Mouse (Mus musculus) heart, postnatal 0 days (tissue): ENCODE measurements around the gene Ccnb1ip1. TPM values are rescaled to one million over a fixed set of nuclear protein-coding genes. Genes with fewer than 3 reads are reported as not detected.

Experiments used
- ATAC-seq: fragments of 200-750 bp; cut with Nextera tagmentation; 2 replicates; pipeline ENCODE4 v1.8.0; 2017; ENCODE audit warnings: low read depth, moderate number of reproducible peaks, moderate library complexity; ENCODE audit not compliant: insufficient read depth
- DNase-seq: peaks from one replicate; pipeline ENCODE4 v3.0.0-alpha.2; 2016; ENCODE audit warnings: low spot score
- H3K27ac ChIP-seq: fragments of 300-500 bp; sonication (generic); 2 replicates; pipeline ENCODE4 v1.5.1; 2014; ENCODE audit warnings: low read depth, mild to moderate bottlenecking
- H3K27me3 ChIP-seq: fragments of 300-500 bp; sonication (generic); 2 replicates; pipeline ENCODE4 v1.6.1; 2014; ENCODE audit warnings: low read length, mixed read lengths; ENCODE audit not compliant: control insufficient read depth, insufficient read depth
- H3K36me3 ChIP-seq: fragments of 300-500 bp; sonication (generic); replicated peaks from 2 replicates; pipeline ENCODE4 v1.6.1; 2014; ENCODE audit warnings: low read length, mixed read lengths; ENCODE audit not compliant: control insufficient read depth, insufficient read depth
- H3K4me1 ChIP-seq: fragments of 300-500 bp; sonication (generic); 2 replicates; pipeline ENCODE4 v1.6.1; 2014; ENCODE audit warnings: antibody characterized with exemption; ENCODE audit not compliant: control insufficient read depth, insufficient read depth
- H3K4me2 ChIP-seq: fragments of 300-500 bp; sonication (generic); 2 replicates; pipeline ENCODE4 v1.6.1; 2014; ENCODE audit warnings: low read depth, mild to moderate bottlenecking, low read length, moderate library complexity
- H3K4me3 ChIP-seq: fragments of 300-500 bp; sonication (generic); 2 replicates; pipeline ENCODE4 v1.5.1; 2014; ENCODE audit warnings: low read depth, low read length
- H3K9ac ChIP-seq: fragments of 300-500 bp; sonication (generic); replicated peaks from 2 replicates; pipeline ENCODE4 v1.6.1; 2014; ENCODE audit warnings: low read depth, low read length, mixed read lengths
- H3K9me3 ChIP-seq: fragments of 300-500 bp; sonication (generic); replicated peaks from 2 replicates; pipeline ENCODE4 v1.6.1; 2016; ENCODE audit warnings: low read length; ENCODE audit not compliant: control insufficient read depth
- CTCF ChIP-seq: IDR thresholded peaks from 2 replicates; pipeline ENCODE4 v1.5.1; 2016; ENCODE audit warnings: antibody characterized with exemption, control low read depth, low read depth
- EP300 ChIP-seq: IDR thresholded peaks from 2 replicates; pipeline ENCODE4 v1.6.1; 2016; ENCODE audit warnings: antibody characterized with exemption, low read depth
- WGBS: fragments of 180-500 bp; shearing (Covaris S2); extraction: QIAGEN DNeasy Blood & Tissue Kit; methylation state at CpG from one replicate; pipeline ENCODE4 v1.1.7; 2014; 5-methylcytosine and 5-hydroxymethylcytosine counted together
- polyA plus RNA-seq: library from polyadenylated mRNA; unstranded; fragments of >200 nt; fragmentation: Nextera tagmentation; extraction: Ambion mirVana; gene quantifications from 2 replicates; pipeline ENCODE4 v1.2.1, GENCODE M21; 2015
- total RNA-seq: library from RNA; depleted of rRNA; stranded (reverse); fragments of >200 nt; gene quantifications from 2 replicates; pipeline ENCODE4 v1.2.3, GENCODE M21; 2014; ENCODE audit warnings: low replicate concordance; rRNA removed

Gene Ccnb1ip1
- total and polyA plus RNA-seq, 2 experiments from 2014 or later, result not detected

- 51% methylated on average over 2 of the region's 2 CpGs for WGBS
- Histone ChIP-seq H3K27me3 (no peaks in the 10 kb centered on the region), H3K9ac (no peak overlapping the region), H3K27ac (no peak overlapping the region), H3K4me2 (no peak overlapping the region), H3K4me1 (no peaks in the 10 kb centered on the region), H3K36me3 (no peaks in the 10 kb centered on the region), H3K9me3 (no peaks in the 10 kb centered on the region), H3K4me3 (no peak overlapping the region)
- DNase-seq, result no peak
- ATAC-seq, result no peak
- TF ChIP-seq CTCF (no peak), EP300 (no peak)
These were observed 65.9 kb downstream of the Ccnb1ip1 start for GRCm38 (mm10) chr14:50741584-50741983.

- no peak overlapping the region for H3K27ac ChIP-seq
- no peak overlapping the region for H3K4me3 ChIP-seq
- 57% methylated on average over 2 of the region's 2 CpGs for WGBS
- no peaks in the 10 kb centered on the region for H3K4me1 ChIP-seq
- no peaks in the 10 kb centered on the region for H3K9me3 ChIP-seq
- DNase-seq (no peak), ATAC-seq (no peak)
- no peak overlapping the region for H3K9ac ChIP-seq
- no peak for TF ChIP-seq CTCF
- no peak for TF ChIP-seq EP300
- H3K36me3 ChIP-seq, result no peaks in the 10 kb centered on the region
- H3K27me3 ChIP-seq, result no peaks in the 10 kb centered on the region
- H3K4me2 ChIP-seq, result no peak overlapping the region
These were observed 67.2 kb downstream of the Ccnb1ip1 start for GRCm38 (mm10) chr14:50740334-50740733.

Other genes starting within 250 kb of the Ccnb1ip1 start
- gene Olfr744, start 192.9 kb downstream of the Ccnb1ip1 start, total RNA-seq, result not detected in 2 replicates
- gene Olfr744, start 192.9 kb downstream of the Ccnb1ip1 start, polyA plus RNA-seq, result not detected in 2 replicates
- gene Olfr745, start 168.3 kb downstream of the Ccnb1ip1 start, total RNA-seq, result not detected in 2 replicates
- not detected in 2 replicates for gene Olfr745, start 168.3 kb downstream of the Ccnb1ip1 start, polyA plus RNA-seq
- gene Olfr746, start 160.6 kb downstream of the Ccnb1ip1 start, total RNA-seq, result not detected in 2 replicates
- not detected in 2 replicates for gene Olfr746, start 160.6 kb downstream of the Ccnb1ip1 start, polyA plus RNA-seq
- gene Olfr747, start 114.5 kb downstream of the Ccnb1ip1 start, total RNA-seq, result not detected in 2 replicates
- gene Olfr747, start 114.5 kb downstream of the Ccnb1ip1 start, polyA plus RNA-seq, result not detected in 2 replicates
- gene Olfr748, start 100.4 kb downstream of the Ccnb1ip1 start, total RNA-seq, result not detected in 2 replicates
- not detected in 2 replicates for gene Olfr748, start 100.4 kb downstream of the Ccnb1ip1 start, polyA plus RNA-seq
- not detected in 2 replicates for gene Olfr749, start 62.6 kb downstream of the Ccnb1ip1 start, total RNA-seq
- gene Olfr749, start 62.6 kb downstream of the Ccnb1ip1 start, polyA plus RNA-seq, result not detected in 2 replicates
- gene Ttc5, start 22.2 kb downstream of the Ccnb1ip1 start, total RNA-seq, result 31.0 and 69.1 TPM in 2 replicates
- 30.9 and 31.9 TPM in 2 replicates for gene Ttc5, start 22.2 kb downstream of the Ccnb1ip1 start, polyA plus RNA-seq
- gene Parp2, start 109 bp upstream of the Ccnb1ip1 start, total RNA-seq, result 10.7 and 11.2 TPM in 2 replicates
- gene Parp2, start 109 bp upstream of the Ccnb1ip1 start, polyA plus RNA-seq, result 20.4 and 24.4 TPM in 2 replicates
- 10.8 and 29.3 TPM in 2 replicates for gene Tep1, start 62.8 kb upstream of the Ccnb1ip1 start, total RNA-seq
- gene Tep1, start 62.8 kb upstream of the Ccnb1ip1 start, polyA plus RNA-seq, result 4.7 and 6.1 TPM in 2 replicates
- gene Klhl33, start 89.8 kb upstream of the Ccnb1ip1 start, total RNA-seq, result not detected in 2 replicates
- gene Klhl33, start 89.8 kb upstream of the Ccnb1ip1 start, polyA plus RNA-seq, result 0.85 and 1.4 TPM in 2 replicates
- gene Osgep, start 117.2 kb upstream of the Ccnb1ip1 start, total RNA-seq, result 81.8 and 106 TPM in 2 replicates
- gene Osgep, start 117.2 kb upstream of the Ccnb1ip1 start, polyA plus RNA-seq, result 93.3 and 96.6 TPM in 2 replicates
- gene Apex1, start 117.2 kb upstream of the Ccnb1ip1 start, total RNA-seq, result 44.3 and 52.7 TPM in 2 replicates
- gene Apex1, start 117.2 kb upstream of the Ccnb1ip1 start, polyA plus RNA-seq, result 70.3 and 77.2 TPM in 2 replicates
- 16.6 and 39.0 TPM in 2 replicates for gene Pip4p1, start 123.1 kb upstream of the Ccnb1ip1 start, total RNA-seq
- 20.4 and 24.8 TPM in 2 replicates for gene Pip4p1, start 123.1 kb upstream of the Ccnb1ip1 start, polyA plus RNA-seq
- 15.7 and 22.3 TPM in 2 replicates for gene Pnp, start 123.3 kb upstream of the Ccnb1ip1 start, total RNA-seq
- gene Pnp, start 123.3 kb upstream of the Ccnb1ip1 start, polyA plus RNA-seq, result 20.5 and 22.2 TPM in 2 replicates
- 17.5 TPM in 1 of 2 replicates, not detected in the other for gene Gm49342, start 136.8 kb upstream of the Ccnb1ip1 start, total RNA-seq
- gene Gm49342, start 136.8 kb upstream of the Ccnb1ip1 start, polyA plus RNA-seq, result not detected in 2 replicates
- gene Pnp2, start 148.3 kb upstream of the Ccnb1ip1 start, total RNA-seq, result 0.46 TPM in 1 of 2 replicates, not detected in the other
- gene Pnp2, start 148.3 kb upstream of the Ccnb1ip1 start, polyA plus RNA-seq, result 0.27 TPM in 2 replicates
- not detected in 2 replicates for gene Rnase10, start 200.0 kb upstream of the Ccnb1ip1 start, total RNA-seq
- gene Rnase10, start 200.0 kb upstream of the Ccnb1ip1 start, polyA plus RNA-seq, result 0.32 and 0.38 TPM in 2 replicates
- gene Rnase9, start 234.1 kb upstream of the Ccnb1ip1 start, total RNA-seq, result not detected in 2 replicates
- gene Rnase9, start 234.1 kb upstream of the Ccnb1ip1 start, polyA plus RNA-seq, result not detected in 2 replicates
- not detected in 2 replicates for gene Rnase11, start 242.4 kb upstream of the Ccnb1ip1 start, total RNA-seq
- gene Rnase11, start 242.4 kb upstream of the Ccnb1ip1 start, polyA plus RNA-seq, result not detected in 2 replicates
- not detected in 2 replicates for gene Rnase12, start 249.9 kb upstream of the Ccnb1ip1 start, total RNA-seq
- gene Rnase12, start 249.9 kb upstream of the Ccnb1ip1 start, polyA plus RNA-seq, result 0.40 TPM in 1 of 2 replicates, not detected in the other